Mouse (Mus musculus): Measurements from ENCODE around the gene Fkbp5.

Gene Fkbp5

DNA sequence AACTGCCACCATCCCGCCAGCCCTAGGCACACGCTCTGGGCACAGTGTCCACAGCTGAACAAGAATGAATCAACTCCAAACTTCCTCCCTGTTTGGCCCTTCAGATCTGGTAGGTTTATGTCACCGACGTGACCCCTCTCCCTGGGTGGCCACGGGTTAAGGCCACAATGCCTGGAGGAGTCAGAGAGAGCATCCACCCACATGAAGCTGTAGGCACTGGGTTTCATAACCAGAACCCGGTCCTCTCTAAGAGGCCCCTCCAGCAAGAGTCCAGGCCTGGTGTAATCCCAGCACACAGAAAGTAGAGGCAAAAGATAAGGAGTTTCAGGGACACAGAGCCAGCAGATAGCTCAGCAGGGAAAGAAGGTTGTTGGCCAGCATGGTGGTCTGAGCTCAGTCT is 13.1 kb downstream of the Fkbp5 start:
- DNase-seq (ENCODE audit: inconsistent ontology term): no peak

DNA sequence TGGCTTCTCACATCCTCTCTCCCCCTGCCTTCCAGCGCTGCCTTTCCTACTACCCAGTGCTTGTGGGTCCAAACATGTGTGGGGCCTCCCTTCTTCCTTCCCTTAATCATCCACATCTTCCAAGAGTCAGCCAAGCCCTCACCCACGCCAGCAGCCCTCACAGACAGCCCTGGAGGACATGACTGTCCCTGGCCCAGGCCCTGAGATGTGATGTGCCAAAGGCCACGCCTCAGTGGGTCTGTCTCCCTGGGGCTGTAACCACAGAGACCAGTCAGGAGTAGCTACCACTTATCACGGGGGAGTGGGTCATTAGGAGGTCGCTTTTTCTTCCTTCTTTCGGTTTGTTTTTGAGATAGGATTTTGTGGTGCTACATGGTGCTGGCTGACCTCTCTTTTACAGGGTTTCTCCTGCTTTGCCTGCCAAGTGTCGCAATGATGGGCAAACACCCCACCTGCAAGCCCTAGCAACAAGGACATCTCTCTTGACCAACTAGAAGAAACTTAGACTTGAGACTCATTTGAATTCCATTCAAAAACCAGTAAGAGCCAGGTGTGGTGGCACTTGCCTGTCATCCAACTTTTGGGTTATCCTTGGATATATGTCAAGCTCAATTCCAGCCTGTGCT is 15.0 kb downstream of the Fkbp5 start:
- no peak for DNase-seq (ENCODE audit: inconsistent ontology term)

DNA sequence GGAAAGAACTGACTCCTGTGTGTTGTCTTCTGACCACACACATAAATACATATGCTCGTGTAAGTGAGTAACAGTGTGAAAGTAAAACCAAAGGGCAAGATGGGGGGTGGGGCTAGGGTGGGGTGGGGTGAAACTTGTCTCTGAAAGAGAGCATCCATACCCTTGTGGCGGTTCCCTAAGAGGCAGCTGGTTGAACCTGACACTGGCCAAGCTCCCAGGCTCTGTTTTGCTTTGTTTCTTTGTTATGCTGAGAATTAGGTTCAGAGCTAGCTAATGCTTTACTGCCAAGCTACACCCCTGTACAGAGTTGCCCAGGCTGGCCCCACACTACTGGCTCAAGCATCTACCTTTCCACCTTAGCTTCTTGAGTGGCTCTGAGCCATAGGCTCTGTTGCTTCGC is 16.9 kb downstream of the Fkbp5 start:
- DNase-seq (ENCODE audit: inconsistent ontology term): no peak

DNA sequence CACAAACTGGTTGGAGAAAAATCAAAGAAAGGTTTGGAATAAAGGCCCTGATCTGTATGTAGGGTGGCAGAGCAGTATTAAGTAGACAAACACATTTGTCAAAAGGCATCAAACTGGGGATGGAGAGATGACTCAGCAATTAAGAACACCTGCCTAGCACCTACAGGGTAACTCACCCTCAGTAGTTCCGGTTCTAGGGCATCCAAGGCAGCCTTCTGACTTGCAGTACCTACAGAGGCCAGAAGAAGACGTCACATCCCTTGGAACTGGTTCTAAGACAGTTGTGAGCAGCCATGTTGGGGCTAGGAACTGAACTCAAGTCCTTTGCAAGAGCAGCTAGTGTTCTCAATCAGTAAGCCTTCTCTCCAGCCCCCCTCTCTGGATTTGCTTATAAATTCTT is 18.1 kb downstream of the Fkbp5 start:
- no peak for DNase-seq (ENCODE audit: inconsistent ontology term)

DNA sequence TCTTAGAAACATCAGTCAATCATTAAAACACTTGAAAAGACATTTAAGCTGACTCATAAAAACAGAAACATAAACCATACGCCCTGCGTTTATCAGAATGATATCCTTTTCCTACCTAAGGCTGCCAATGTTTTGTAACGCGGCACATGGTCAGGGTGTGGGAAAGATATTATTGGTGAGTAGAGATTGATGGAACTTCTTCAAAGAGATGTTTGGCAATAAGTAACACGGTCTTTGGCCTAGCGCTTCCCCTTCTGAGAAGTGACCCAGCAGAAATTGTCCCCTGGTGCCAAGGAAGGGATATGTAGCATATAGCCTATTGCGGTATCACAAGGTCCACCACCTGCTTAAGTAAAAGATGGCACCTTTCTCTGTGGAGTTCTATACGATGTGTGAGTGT is 21.5 kb downstream of the Fkbp5 start:
- DNase-seq (ENCODE audit: inconsistent ontology term): no peak

DNA sequence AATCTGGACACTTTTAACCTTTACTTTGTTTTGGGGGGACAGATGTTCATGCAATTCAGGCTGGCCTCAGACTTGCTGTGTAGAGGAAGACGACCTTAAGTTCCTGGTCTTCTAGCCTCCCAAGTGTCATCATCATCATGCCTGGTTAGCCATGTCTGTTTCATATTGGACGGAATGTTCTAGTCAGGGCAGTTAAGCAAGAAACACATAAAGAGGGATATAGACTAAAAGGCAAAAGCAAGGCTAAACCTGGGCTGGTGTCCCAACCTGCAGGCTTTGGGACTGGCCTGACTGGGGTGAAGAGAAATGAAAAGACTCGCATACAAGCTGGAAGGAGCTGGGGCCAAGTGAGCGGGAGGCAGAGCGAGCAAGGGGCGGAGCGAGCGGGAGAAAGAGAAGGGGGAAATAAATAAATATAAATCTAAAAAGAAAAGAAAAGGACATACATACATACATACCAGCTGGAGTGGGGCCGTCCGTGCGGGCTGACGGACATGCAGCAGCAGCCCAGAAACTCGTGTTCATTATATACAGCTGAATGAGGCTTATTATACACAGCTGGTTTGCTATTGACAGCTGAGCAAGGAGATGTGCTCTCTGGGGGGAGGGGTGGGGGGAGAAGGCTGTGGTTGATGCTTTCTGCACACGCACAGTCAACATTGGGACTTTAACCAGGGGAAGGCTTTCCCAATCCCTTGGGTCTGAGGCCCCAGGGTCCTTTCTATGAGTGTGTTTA is 26.1 kb downstream of the Fkbp5 start:
- no peak for DNase-seq (ENCODE audit: inconsistent ontology term)

DNA sequence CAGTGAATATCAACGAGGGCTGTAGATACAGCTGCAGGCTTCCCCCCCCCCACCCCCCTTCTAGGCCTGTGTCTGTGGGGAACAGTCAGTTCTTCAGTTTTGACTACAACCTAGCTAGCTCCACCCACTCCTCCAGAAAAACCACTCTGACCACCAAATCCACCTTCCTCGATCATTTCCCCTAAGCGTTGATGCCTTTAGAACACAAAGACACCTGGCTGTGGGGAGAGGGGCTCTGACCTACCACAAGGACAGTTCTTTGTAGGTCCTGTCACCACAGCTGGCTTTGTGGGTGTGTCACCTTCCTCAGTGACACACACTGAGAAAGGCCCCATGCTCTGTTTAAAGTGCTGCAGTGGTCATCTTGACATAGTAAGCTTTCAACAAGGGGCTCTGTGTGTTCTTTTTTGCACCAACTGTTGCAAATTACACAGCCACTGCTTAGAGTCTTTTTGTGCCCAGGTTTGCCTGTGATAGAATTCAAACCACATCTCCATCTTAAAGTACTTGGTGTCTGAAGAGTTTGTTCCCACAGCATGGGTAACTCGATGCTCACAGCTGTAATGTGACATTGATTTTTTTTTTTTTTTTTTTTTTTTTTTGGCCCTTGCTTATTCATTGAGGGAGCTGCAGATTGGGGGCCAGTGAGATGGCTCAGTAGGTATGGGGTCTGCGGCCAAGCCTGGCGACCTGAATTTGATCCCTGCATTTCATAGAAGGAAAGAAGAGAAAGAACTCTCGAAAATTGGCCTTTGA is 28.9 kb downstream of the Fkbp5 start:
- no peak for DNase-seq (ENCODE audit: inconsistent ontology term)

DNA sequence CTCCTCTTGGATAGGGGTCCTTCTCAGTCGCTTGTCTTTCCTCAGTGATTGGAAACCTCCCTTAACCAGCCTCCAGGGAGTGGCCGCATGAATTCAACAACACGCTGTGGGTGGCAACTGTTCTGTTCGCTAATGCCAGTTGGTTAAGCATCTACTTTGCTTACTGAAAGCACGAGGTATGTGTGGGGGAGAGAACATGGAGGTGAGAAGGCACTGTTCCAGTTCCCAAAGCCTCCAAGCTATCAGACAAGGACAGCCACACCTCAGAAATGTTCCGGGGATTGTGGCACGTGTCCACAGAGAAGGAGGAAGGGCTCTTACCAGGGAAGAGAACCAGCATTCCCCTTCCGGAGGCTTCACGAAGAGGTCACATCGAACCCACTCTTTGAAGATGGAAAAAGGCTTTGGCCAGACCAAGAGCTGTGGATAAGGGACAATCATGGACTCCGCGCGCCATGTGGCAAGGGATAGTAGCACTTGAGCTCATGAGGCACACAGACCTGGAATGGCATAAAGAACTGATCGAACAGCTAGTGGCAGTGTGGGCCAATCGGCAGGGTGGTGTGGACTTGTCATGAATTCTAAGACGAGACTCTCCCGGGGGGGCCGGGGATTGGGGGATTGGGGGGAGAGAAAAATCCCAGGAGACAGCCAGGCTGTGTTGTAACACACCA is 29.6 kb downstream of the Fkbp5 start:
- no peak for DNase-seq (ENCODE audit: inconsistent ontology term)

DNA sequence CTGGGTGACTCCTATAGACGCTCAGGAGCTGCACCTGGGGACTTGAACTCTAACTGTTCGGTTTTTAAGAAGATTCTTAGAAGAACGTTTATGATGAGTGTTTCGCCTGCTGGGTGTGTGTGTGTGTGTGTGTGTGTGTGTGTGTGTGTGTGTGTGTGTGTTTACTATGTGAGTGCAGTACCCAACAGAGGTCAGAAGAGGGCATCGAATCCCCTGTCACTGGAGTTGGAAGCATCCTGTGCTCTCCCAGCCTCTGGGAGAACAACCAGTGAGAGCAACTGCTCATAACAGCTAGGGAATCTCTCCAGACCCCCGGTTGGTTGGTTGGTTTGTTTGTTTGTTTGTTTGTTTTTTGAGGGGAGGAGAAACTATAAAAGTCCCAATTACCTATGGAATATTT is 30.6 kb downstream of the Fkbp5 start:
- DNase-seq (ENCODE audit: inconsistent ontology term): no peak

DNA sequence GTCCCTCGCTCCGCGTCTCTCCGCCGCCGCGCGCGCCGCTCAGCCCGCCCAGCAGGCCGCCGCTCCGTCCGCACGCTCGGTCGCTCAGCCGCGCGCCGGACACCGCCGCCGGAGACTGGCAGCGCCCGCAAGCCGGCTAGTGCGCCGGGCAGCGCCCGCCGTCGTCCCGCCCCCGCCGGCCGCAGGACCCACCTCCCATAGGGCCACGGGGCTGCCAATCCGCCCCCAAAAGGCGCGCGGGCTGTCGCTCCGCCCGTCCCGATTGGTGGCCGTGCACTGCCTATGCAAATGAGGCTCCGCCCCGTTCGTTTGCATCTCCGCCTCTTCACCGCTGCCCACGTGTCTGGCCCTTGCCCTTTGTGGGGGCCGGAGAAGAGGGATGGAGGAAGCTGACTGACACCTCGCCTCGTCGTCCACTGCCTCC is 31.3 kb downstream of the Fkbp5 start:
- peak; percentile 98 for DNase-seq (ENCODE audit: inconsistent ontology term)

DNA sequence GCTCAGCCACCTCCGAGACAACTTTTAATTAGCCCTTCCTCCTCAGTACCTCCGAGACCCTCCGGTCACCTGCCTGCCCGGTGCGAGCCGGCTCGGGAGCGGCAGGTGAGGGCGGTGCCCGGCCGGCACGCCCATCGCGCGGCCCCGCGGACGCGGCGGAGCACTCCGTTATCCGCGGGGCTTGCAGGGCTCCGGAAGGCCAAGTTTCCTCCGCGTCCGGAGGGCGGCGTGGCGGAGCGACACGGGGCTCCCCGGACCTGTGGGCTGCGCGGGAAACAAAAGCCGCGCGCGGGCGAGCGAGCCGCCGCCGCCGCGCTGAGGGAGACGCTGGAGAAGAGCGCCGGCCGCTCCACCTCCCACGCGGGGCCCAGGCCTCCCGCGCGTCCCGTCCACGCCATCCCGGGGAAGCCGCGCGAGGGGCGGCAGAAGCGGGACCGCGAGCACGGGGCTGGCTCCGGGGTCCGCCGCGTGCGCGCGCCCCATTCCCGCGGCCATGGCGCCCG is 31.8 kb downstream of the Fkbp5 start:
- DNase-seq (ENCODE audit: inconsistent ontology term): peak; percentile 69

DNA sequence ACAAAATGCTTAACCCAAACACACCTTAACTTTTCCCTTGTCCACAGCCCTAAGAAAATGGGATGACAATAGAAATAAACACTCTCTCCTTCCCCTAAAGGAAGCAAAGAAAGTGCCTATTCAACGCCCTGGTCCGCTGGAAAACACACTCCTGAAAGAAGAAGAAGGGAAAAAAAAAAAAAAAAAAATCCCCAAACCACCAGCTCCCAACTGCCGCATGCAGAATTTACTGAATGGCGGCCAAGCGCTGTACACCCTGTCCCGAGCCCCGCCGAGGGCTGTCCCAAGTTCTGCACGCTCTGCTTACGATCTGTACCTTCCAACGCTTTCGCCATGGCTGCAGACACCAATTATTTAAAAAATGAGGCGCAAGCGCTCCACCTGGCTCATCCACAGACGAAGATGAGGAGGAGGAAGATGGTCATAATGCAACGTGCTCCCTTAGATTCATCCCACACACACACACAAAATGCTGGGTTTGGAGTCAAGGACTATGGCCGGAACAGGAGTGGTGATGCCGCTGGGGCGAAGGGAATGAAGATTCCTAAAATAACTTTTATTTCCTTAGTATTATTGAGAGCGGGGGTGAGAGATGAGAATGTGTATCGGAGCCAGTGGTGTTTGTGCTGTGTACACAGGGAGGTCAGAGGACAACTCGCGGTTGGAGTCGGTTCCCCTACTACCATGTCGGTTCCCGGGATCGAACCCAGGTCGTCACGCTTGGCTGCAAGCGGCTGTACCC is 32.5 kb downstream of the Fkbp5 start:
- peak; percentile 46 for DNase-seq (ENCODE audit: inconsistent ontology term)

DNA sequence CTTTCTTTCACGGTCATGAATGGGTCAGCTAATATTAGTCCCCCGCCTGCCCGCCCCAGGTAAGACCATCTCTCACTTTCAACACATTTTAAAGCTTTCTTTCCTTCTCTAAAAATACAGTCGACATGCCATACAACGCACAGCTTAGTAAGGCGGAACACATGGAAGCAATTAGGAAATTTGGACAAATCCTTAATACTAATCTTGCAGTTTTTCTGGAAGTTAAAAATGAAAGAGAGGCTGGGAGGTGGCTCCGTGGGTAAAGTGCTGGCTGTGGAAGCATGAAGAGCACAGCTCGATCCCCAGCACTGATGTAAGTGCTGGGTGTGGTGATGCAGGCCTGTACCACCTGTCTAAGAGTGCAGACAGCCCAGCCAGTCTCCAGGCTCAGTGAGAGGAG is 39.9 kb downstream of the Fkbp5 start:
- no peak for DNase-seq (ENCODE audit: inconsistent ontology term)

DNA sequence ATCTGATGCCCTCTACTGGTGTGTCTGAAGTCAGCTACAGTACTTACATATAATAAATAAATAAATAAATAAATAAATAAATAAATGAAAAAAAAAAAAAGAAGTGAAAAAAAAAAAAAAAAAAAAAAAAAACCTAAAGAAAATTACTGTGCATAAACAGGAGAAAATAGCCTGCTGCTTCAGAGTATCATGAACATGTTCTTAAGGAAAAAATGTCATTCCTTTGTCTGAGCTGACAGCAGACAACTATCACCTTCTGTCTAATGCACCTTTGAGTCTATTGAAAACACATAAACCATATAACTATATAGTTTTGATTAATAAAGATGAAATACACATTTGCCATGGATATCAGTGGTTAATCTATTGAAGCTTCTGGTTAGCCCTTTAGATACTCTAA is 40.9 kb downstream of the Fkbp5 start:
- no peak for DNase-seq (ENCODE audit: inconsistent ontology term)

DNA sequence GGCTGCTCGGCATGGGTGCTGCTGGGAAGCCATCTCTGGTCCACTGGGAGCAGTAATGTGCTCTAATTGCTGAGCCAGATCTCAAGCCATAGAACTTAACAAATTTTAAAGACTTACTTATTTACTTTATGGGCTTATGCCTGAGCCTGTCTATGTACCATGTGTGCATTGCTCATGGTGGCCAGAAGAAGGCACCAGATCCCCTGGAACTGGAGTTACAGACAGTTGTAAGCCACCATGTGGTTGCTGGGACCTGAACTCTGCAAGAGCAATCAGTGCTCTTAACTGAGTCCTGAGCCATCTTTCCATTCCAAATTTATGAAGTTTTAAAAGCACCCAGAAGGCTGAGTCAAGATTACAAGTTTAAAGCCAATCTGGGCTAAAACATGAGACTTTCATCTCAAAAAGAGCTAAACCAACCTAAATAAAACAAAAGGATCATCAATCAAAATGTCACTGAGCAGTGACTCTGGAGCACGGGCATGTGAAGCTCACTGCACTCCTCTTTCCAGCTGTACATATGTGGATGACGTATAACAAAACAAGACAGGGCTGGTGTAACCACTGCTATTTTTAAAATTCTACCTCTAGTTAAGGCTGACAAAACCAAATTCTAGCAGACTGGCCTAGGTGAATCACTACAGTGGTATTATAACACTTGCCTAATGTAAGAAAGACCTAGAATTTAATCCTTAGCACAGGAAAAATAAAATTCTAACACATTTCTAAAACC is 41.6 kb downstream of the Fkbp5 start:
- DNase-seq (ENCODE audit: inconsistent ontology term): no peak

DNA sequence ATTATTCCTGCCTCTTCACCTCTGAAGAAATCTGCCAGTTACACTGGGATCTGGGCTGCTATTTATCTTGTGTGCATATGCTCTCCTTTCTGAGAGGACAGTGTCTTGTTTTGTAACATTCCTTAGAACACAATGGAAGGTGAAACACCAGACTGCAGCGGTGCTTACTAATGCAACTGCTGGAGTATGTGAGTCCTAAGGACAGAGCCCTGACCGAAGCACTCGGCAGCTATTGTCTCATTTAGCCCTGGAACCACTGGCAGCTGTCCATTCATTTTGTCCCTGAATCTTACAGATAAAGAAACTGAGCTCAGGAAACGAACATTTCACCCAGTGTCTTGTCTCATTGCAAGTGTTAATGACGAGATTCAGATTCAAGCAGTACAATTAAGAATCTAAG is 44.6 kb downstream of the Fkbp5 start:
- no peak for DNase-seq (ENCODE audit: inconsistent ontology term)

DNA sequence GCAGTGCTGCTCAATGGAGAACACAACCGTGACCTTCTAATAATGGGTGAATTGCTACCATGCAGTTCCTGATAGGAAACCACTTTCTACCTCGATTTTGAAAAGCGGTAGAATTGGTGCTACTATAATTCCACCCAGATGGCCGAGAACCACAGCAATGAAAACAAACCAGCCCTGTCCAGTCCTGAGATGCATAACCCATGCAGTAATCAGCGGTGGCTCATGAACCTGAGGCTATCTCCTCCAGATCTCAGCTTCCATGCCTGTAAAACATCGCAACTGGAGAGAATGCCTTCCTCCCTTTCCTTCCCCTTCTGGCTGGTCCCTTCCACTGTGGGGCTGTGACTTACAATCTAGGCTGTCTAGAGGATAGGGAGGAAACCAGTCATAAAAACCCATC is 46.5 kb downstream of the Fkbp5 start:
- no peak for DNase-seq (ENCODE audit: inconsistent ontology term)

DNA sequence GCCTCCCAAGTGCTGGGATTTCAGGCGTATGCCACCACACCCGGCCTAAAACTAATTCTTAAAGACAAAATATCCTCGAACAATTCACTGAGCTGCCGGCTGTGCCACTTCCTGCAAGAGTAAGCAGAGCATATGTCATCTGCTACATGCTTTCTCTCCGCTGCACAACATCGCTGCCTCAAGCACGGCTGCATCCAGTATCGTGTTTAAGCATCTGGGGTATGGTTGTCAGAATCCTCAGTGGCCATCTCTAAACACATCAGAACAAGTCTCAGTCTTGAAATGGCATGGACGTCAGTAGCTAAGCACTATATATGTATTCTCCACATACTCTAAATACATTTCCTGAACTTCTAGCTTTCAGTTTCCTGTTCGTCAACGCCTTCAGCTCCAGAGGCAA is 49.6 kb downstream of the Fkbp5 start:
- no peak for DNase-seq (ENCODE audit: inconsistent ontology term)

DNA sequence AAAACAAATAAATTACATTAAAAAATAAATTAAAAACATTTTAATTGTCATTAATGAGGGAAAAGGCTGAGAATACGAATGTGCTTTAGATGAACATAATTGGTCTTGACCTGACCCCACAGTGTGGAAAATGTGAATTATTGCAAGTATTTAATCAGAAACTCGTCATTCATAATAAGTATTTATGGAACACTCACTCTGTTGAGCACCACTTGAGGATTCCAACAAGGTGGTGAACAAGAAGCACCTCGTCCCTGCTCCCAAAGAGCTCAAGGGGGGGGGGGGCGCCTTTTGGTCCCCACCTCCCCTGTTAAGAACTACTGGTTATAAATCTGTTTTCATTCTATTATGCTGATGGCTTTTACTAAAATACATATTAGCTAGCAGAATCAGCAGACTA is 51.4 kb downstream of the Fkbp5 start:
- DNase-seq (ENCODE audit: inconsistent ontology term): no peak

DNA sequence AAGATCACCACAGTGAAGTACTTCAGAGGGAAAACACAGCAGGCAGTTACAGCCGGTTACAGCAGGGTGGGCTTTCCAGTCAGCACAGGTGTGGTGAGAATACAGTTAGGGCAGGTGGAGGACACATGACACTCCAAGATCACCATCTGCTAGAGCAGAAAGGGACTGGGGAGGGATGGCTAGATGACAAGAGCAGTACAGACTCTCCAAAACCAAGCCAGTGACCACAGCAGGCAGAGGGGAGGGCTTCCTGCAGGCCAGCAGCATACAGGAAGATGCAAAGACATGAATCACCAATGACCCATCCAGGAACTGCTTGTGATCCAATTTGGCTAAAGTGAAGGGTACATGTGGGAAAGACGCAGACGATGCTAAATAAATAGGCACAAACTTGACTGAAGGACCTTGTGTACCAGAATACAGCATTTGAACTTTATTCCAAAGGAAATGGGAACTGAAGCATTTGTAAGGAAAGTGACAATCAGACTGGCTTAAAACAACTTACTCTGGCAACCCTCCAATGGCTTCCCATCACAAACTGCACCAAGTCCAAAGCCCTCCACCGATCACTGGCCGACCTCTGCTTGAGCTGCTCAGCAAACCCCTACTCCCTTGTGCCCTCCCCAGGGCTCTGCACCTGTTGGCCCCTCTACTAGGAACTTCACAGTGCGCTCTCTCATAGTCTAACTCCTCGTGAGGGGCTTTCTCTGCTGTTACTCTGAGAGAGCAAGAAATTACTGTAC is 53.5 kb downstream of the Fkbp5 start:
- DNase-seq (ENCODE audit: inconsistent ontology term): peak; percentile 76

Data from Muller cell, postnatal 12 days (primary cell).